Mouse (Mus musculus): ENCODE data around the gene Efnb1. TPM values are rescaled to one million over a fixed set of nuclear protein-coding genes. Genes with fewer than 3 reads are reported as not detected.

Gene Efnb1
- total RNA-seq, 2 experiments from 2014 or later, result 13.1 to 15.2 TPM

- DNase-seq, result no peak
Measured at GRCm38 (mm10) chrX:99153266-99153646, 17.3 kb downstream of the Efnb1 start.

GRCm38 (mm10) chrX:99154358-99154757 lies 18.4 kb downstream of the Efnb1 start:
- DNase-seq, result no peak

GRCm38 (mm10) chrX:99159020-99159419 lies 23.1 kb downstream of the Efnb1 start:
- DNase-seq, result no peak

- DNase-seq, result no peak
Measured at GRCm38 (mm10) chrX:99164111-99164510, 28.2 kb downstream of the Efnb1 start.

- DNase-seq, result no peak
Measured at GRCm38 (mm10) chrX:99164855-99165368, 29.0 kb downstream of the Efnb1 start.

GRCm38 (mm10) chrX:99167014-99167413 lies 31.1 kb downstream of the Efnb1 start:
- DNase-seq, result no peak

GRCm38 (mm10) chrX:99167550-99167949 lies 31.6 kb downstream of the Efnb1 start:
- DNase-seq, result no peak

GRCm38 (mm10) chrX:99172301-99172700 lies 36.4 kb downstream of the Efnb1 start:
- no peak for DNase-seq

- no peak for DNase-seq
Measured at GRCm38 (mm10) chrX:99185081-99185596, 49.2 kb downstream of the Efnb1 start.

GRCm38 (mm10) chrX:99186497-99187435 lies 50.8 kb downstream of the Efnb1 start:
- no peak for DNase-seq

- no peak for DNase-seq
Measured at GRCm38 (mm10) chrX:99191441-99192087, 55.6 kb downstream of the Efnb1 start.

- DNase-seq, result no peak
Measured at GRCm38 (mm10) chrX:99196910-99197309, 61.0 kb downstream of the Efnb1 start.

- DNase-seq, result no peak
Measured at GRCm38 (mm10) chrX:99198532-99198931, 62.6 kb downstream of the Efnb1 start.

Other genes with a start within 250 kb of the Efnb1 start
- gene Ophn1, start 245.1 kb upstream of the Efnb1 start, total RNA-seq (2021), result 10 to 100 TPM; 34.5 to 40.4 TPM
- 10 to 100 TPM; 36.9 to 43.0 TPM for gene Yipf6, start 199.8 kb upstream of the Efnb1 start, total RNA-seq (2021)
- gene Stard8, start 132.9 kb upstream of the Efnb1 start, total RNA-seq (2021), result 1 to 10 TPM; 6.1 to 8.0 TPM